In genomic region chrX:169036403-169037296, GRCm38 (mm10) we compare ENCODE assay signal across 8 mouse cellular contexts.
A peak's percentile ranks its signal among the peaks of the same experiment; 100 is the strongest.
DNase-seq lines count a peak whose midpoint lies in the region.

No protein-coding gene starts in this region.

- peak overlapping the region; percentile 44 for H3K27ac ChIP-seq in macrophage

- H3K79me2 ChIP-seq in macrophage (ENCODE audit: inconsistent target) = peaks cover 16% of the 10 kb centered on the region; the same call in 1 of the 2 replicates

- peak; percentile 39 to 53 for DNase-seq in adrenal gland, adult 18-20 months (ENCODE audit: low spot score in 2 of 2)
- DNase-seq in embryo, embryonic 10 days (ENCODE audit: low spot score) = peak; percentile 67
- DNase-seq in gastrocnemius, postnatal 10 days = peak; percentile 55
- peak; percentile 5 for DNase-seq in hindlimb bud, embryonic 11.5 days (ENCODE audit: extremely low spot score, low read depth, low spot score)
- DNase-seq in left cerebral cortex, adult 8-10 months (ENCODE audit: low spot score in 2 of 2) = peak; percentile 8 to 23
- peak; percentile 4 for DNase-seq in retina, postnatal 7 days (ENCODE audit: low read depth, low spot score)
- DNase-seq in urinary bladder, adult 18-20 months (ENCODE audit: low spot score in 2 of 2) = peak; percentile 47 to 54

- H3K36me3 ChIP-seq in macrophage (ENCODE audit: inconsistent target) = no peaks in the 10 kb centered on the region

- 21% methylated on average over 27 of the region's 32 CpGs for WGBS in macrophage (ENCODE audit: missing documents)

- peak overlapping the region; percentile 47 for H3K4me3 ChIP-seq in macrophage (ENCODE audit: inconsistent target)

Comparison
In these comparisons a context has a peak if more than half of its experiments do, and no peak if none do; other contexts are left out.
1. Peak in every context shown above with its lines: DNase-seq, H3K4me3 ChIP-seq and H3K27ac ChIP-seq.
2. DNase-seq: peak in every context shown above with its lines; median percentile 67 in embryo, embryonic 10 days; 55 in gastrocnemius, postnatal 10 days; 50 in urinary bladder, adult 18-20 months; 46 in adrenal gland, adult 18-20 months; 16 in left cerebral cortex, adult 8-10 months; 5 in hindlimb bud, embryonic 11.5 days; 4 in retina, postnatal 7 days.